Mouse (Mus musculus): ENCODE measurements around the gene Baz1a. TPM values are rescaled to one million over a fixed set of nuclear protein-coding genes. Genes with fewer than 3 reads are reported as not detected.

Baz1a gene
- polyA plus RNA-seq, 1 experiment from 2014 or later = 33.9 TPM

DNA sequence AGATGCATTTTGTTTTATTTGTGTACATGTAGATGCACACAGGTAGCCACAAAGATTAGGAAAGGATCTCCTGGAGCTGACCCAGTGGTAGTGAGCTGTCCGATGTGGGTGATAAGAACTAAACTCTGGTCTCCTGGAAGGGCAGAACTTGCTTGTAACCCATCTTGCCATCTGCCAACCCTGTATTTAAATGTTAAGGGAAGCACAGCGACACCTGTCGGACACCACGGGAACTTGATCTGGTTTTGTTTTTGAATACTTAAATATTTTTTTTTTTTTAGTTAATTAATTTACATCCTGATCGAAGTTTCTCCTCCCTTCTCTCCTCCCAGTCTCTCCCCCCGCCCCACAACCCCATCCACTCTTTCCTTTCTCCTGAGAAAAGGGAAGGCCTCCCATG lies 134.5 kb downstream of the Baz1a start:
- Histone ChIP-seq H3K9ac (replicated peaks) (no peak overlapping the region), H3K4me2 (no peak overlapping the region), H3K36me3 (no peaks in the 10 kb centered on the region), H3K4me1 (replicated peaks) (0 out of 2 replicates have a peak, but pooled peaks cover 11% of the 10 kb centered on the region), H3K27me3 (0 out of 2 replicates have a peak, but pooled peaks cover 4% of the 10 kb centered on the region), H3K9me3 (no peaks in the 10 kb centered on the region), H3K4me3 (replicated peaks) (no peak overlapping the region), H3K27ac (no peak overlapping the region)
- no peak for ATAC-seq (ENCODE audit: insufficient number of reproducible peaks, insufficient read depth, low FRiP score, low TSS enrichment, low read depth)
- 18% methylated on average over 5 of the region's 6 CpGs for WGBS

DNA sequence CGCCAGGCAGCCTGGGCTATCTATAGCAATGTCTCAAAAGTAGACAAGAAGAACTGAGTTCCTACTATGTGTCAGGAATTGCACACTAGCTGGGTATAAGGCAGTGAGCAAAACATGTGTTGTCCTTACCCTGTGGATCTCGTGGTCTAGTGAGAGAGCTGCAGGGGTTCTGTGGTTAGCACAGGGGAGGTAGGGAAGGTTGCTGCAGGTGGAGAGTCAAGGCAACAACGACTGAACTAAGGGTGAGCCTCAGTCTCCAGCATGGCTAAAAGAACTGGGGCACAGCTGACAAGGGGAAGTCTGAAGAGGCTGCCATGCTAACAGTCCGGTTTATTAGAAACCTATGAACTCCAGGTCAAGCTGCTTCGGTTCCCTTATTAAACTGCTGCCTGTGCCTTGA lies 134.9 kb downstream of the Baz1a start:
- no peak for ATAC-seq (ENCODE audit: insufficient number of reproducible peaks, insufficient read depth, low FRiP score, low TSS enrichment, low read depth)

DNA sequence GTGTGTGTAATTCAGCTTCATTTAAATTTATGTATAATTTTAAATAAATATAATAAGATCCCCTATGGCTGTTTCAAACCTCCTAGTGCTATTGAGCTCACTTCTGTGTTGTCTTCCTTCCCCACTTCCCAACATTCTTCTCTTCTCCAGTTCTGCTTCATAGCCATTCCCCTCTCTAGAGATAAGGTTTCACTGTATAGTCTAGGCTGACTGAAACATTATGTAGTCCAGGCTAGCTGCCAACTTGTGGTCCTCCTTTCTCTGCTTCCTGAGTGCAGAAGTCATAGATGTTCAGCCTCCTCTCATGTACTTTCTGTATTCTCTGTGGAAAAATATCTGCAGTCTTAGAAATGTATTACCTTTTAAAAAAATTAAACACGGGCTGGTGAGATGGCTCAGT lies 136.3 kb downstream of the Baz1a start:
- 0 out of 2 replicates have a peak, but pooled peaks cover 11% of the 10 kb centered on the region for H3K4me1 ChIP-seq (replicated peaks)
- H3K9me3 ChIP-seq = no peaks in the 10 kb centered on the region
- WGBS = 88% methylated on average over 1 of the region's 1 CpGs
- H3K27me3 ChIP-seq = 0 out of 2 replicates have a peak, but pooled peaks cover 4% of the 10 kb centered on the region
- no peaks in the 10 kb centered on the region for H3K36me3 ChIP-seq
- no peak overlapping the region for H3K4me3 ChIP-seq (replicated peaks)
- H3K9ac ChIP-seq (replicated peaks) = no peak overlapping the region
- ATAC-seq (ENCODE audit: insufficient number of reproducible peaks, insufficient read depth, low FRiP score, low TSS enrichment, low read depth) = no peak
- no peak overlapping the region for H3K27ac ChIP-seq
- no peak overlapping the region for H3K4me2 ChIP-seq

More for the DNA sequence above, 134.9 kb downstream of the Baz1a start:
- H3K9me3 ChIP-seq = no peaks in the 10 kb centered on the region
- H3K4me3 ChIP-seq (replicated peaks) = no peak overlapping the region
- H3K27me3 ChIP-seq = 0 out of 2 replicates have a peak, but pooled peaks cover 4% of the 10 kb centered on the region
- H3K36me3 ChIP-seq = no peaks in the 10 kb centered on the region
- 67% methylated on average over 5 of the region's 5 CpGs for WGBS
- no peak overlapping the region for H3K4me2 ChIP-seq
- H3K27ac ChIP-seq = no peak overlapping the region
- 0 out of 2 replicates have a peak, but pooled peaks cover 11% of the 10 kb centered on the region for H3K4me1 ChIP-seq (replicated peaks)
- H3K9ac ChIP-seq (replicated peaks) = no peak overlapping the region

DNA sequence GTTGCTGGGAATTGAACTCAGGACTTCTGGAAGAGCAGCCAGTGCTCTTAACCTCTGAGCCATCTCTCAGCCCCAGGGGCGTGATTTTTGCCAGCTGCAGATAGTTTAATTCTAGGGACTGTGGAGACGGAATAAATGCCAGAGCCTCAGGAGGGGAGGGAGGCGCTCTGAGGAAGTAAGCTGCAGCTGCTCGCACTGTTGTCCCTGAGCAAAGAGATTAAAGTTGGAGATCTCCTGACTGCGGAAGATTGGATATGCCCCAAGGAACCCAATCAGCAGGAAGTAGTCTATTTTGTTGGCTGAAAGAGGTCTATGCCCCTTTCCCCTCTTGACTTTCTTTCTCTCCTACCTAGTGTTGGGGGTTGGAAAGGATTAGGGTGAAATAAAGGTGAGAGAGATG lies 137.3 kb downstream of the Baz1a start:
- H3K9ac ChIP-seq (replicated peaks) = no peak overlapping the region
- no peak for ATAC-seq (ENCODE audit: insufficient number of reproducible peaks, insufficient read depth, low FRiP score, low TSS enrichment, low read depth)
- 37% methylated on average over 5 of the region's 5 CpGs for WGBS

DNA sequence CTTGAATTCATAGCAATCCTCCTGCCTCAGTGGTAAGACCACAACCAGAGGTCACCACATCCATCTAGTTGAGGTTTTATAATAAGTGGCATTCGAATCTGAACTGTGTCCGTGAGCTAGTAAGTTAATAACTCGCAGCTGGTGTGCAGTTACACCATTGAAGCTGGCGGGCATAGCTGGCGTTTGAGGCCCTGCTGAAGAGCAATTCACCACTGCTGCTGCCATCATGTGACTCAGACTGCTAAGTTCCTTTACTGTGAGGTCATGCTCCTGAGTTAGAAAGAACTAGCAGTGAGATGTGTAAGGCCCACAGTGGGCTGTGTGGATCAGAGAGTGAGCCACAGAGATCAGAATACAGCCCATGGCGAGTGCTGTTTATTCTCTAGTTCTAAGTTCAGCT lies 139.4 kb downstream of the Baz1a start:
- Histone ChIP-seq H3K4me2 (no peak overlapping the region), H3K4me1 (replicated peaks) (0 out of 2 replicates have a peak, but pooled peaks cover 11% of the 10 kb centered on the region), H3K4me3 (replicated peaks) (no peak overlapping the region), H3K27ac (no peak overlapping the region), H3K27me3 (0 out of 2 replicates have a peak, but pooled peaks cover 4% of the 10 kb centered on the region), H3K9me3 (no peaks in the 10 kb centered on the region), H3K9ac (replicated peaks) (no peak overlapping the region), H3K36me3 (no peaks in the 10 kb centered on the region)
- ATAC-seq (ENCODE audit: insufficient number of reproducible peaks, insufficient read depth, low FRiP score, low TSS enrichment, low read depth) = no peak
- 63% methylated on average over 6 of the region's 6 CpGs for WGBS

More for the DNA sequence above, 137.3 kb downstream of the Baz1a start:
- H3K4me1 ChIP-seq (replicated peaks) = 0 out of 2 replicates have a peak, but pooled peaks cover 11% of the 10 kb centered on the region
- no peak overlapping the region for H3K27ac ChIP-seq
- no peak overlapping the region for H3K4me3 ChIP-seq (replicated peaks)
- H3K9me3 ChIP-seq = no peaks in the 10 kb centered on the region
- no peak overlapping the region for H3K4me2 ChIP-seq
- 0 out of 2 replicates have a peak, but pooled peaks cover 4% of the 10 kb centered on the region for H3K27me3 ChIP-seq
- H3K36me3 ChIP-seq = no peaks in the 10 kb centered on the region

DNA sequence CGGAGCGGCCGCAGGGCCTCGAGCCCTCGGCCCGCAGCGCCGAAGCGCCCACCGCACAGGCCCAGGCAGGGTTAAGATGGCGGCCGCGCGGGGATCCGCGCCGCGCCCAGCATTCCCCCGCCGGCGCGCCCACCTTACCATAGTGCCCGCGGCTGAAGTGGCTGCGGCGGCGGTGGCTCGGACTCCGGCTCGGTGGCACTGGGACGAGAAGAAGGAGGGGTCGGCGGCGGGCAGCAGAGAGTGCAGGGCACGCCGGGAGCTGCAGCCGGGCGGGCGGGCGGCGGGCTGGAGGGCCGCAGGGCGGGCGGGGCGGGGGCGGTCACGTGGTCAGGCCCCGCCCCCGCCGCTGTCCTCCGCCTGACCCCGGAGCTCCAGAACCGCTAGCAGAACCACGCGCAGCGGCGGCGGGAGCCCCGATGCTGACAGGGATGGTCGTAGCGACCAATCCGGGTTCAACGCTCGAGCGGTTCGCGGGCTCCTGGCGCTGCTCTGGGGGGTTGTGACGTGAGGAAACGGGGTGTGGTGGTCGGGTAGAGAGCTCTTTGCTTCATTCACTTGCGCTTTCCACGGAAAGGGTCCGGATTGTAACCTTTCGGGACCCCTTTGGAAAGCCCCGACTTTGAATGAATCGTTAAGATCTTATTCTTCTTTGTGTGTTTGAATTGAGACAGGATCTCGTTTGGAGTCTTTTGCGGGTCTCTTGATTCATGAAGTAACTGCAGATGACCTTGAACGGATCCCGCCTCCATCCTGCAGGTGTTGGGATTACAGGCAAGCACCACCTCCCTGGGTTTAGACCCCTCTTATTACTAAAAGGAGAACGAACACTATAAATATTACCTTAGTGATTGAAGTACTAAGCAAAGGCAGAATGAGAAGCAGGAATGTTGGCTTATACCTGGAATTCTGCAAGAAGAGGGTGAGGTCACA lies 151.3 kb downstream of the Baz1a start, which contains the start of gene Cfl2:
Gene Cfl2 (minus strand): TSS at position 272 of the 930 bp plus-strand sequence.
- Histone ChIP-seq H3K36me3 (peaks cover 17% of the 10 kb centered on the region), H3K4me1 (replicated peaks) (peaks cover 14% of the 10 kb centered on the region), H3K27me3 (no peaks in the 10 kb centered on the region), H3K4me3 (replicated peaks) (peak within 1 kb of the TSS; percentile 96), H3K9me3 (no peaks in the 10 kb centered on the region), H3K27ac (peak within 1 kb of the TSS; percentile 98), H3K4me2 (peak within 1 kb of the TSS; percentile 68), H3K9ac (replicated peaks) (peak within 1 kb of the TSS; percentile 98)
- peak; percentile 87 for ATAC-seq (ENCODE audit: insufficient number of reproducible peaks, insufficient read depth, low FRiP score, low TSS enrichment, low read depth)
- under 1% methylated on average over 70 of the region's 82 CpGs for WGBS

DNA sequence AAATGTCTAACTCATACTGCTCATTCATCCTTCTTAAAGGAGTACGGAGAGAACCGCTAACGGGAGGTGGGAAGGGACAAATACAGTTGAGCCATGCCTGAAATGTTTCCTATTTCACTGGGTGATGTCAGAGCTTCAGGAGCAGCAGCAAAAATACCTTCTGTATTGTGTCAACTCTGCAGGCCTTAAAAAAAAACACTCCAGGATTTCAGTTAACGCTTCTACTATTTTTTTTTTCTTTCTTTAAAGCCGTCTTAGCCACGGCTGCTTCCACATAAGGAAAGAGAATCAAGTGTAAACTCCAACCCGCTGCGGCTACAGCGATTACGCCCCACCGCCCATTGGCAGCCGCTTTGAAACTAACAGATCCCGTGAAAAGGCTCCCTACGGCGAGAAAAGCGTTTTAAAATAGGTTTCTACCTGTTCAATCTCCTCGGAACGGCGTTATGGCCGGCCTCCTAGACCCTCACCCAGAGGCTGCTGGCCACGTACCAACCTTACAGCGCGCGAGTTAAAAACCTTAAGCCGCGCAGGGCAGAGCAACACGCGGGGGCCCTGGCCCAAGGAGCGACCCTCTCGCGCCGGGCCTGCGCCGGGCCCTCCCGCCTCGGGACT lies 152.1 kb downstream of the Baz1a start:
- peaks cover 24% of the 10 kb centered on the region for H3K36me3 ChIP-seq
- WGBS = under 1% methylated on average over 33 of the region's 36 CpGs
- H3K4me2 ChIP-seq = peak overlapping the region; percentile 68
- peak overlapping the region; percentile 96 for H3K4me3 ChIP-seq (replicated peaks)
- peak overlapping the region; percentile 98 for H3K27ac ChIP-seq
- H3K9me3 ChIP-seq = no peaks in the 10 kb centered on the region
- H3K9ac ChIP-seq (replicated peaks) = peak overlapping the region; percentile 98
- peaks cover 14% of the 10 kb centered on the region for H3K4me1 ChIP-seq (replicated peaks)
- no peak for ATAC-seq (ENCODE audit: insufficient number of reproducible peaks, insufficient read depth, low FRiP score, low TSS enrichment, low read depth)
- no peaks in the 10 kb centered on the region for H3K27me3 ChIP-seq

DNA sequence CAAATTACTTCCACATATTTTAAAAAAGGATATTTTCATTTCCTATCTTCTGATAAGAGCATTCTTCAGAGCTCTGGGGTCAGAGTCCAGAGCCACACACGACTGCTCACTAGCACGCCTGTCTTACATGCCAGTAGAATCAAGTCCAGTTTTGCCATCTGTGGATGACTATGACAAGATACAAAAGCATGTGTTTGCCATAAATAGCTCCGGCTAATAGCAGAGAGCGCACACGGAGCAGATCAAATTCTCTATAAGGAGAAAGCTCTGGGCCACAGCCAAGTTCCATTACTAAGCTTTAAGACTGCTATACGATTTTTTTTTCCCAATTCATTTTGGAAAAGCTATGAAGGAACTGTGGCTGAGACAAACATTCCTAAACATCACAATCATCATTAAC lies 154.6 kb downstream of the Baz1a start:
- Histone ChIP-seq H3K36me3 (peaks cover 40% of the 10 kb centered on the region), H3K27ac (no peak overlapping the region), H3K9ac (replicated peaks) (no peak overlapping the region), H3K4me2 (no peak overlapping the region), H3K4me1 (replicated peaks) (peaks cover 14% of the 10 kb centered on the region), H3K9me3 (no peaks in the 10 kb centered on the region), H3K4me3 (replicated peaks) (no peak overlapping the region), H3K27me3 (no peaks in the 10 kb centered on the region)
- 72% methylated on average over 6 of the region's 6 CpGs for WGBS
- ATAC-seq (ENCODE audit: insufficient number of reproducible peaks, insufficient read depth, low FRiP score, low TSS enrichment, low read depth) = no peak

DNA sequence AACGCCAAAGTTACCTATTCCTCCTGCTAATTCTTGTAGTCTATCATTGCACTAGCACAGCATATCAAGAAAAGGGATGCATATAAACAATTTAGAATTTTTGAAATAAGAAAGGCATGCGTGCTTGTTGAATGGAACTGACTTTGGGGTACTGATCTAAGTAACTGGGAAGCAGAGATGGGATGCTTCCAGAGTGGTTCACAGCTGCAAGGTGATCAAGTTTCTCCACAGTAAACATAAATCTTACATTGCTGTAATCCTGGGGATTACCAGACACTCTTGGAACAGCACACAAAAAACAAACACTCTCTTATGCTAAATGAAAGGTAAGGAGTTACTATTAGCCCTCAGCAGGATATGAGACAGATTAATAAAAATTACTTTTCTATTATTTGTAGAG lies 163.6 kb downstream of the Baz1a start:
- Histone ChIP-seq H3K9me3 (no peaks in the 10 kb centered on the region), H3K27ac (no peak overlapping the region), H3K4me2 (no peak overlapping the region), H3K36me3 (peaks cover 9% of the 10 kb centered on the region; the same call in 1 of the 2 replicates), H3K9ac (replicated peaks) (no peak overlapping the region), H3K4me3 (replicated peaks) (no peak overlapping the region), H3K27me3 (no peaks in the 10 kb centered on the region), H3K4me1 (replicated peaks) (no peaks in the 10 kb centered on the region)
- ATAC-seq (ENCODE audit: insufficient number of reproducible peaks, insufficient read depth, low FRiP score, low TSS enrichment, low read depth) = no peak
- 87% methylated on average over 2 of the region's 2 CpGs for WGBS

DNA sequence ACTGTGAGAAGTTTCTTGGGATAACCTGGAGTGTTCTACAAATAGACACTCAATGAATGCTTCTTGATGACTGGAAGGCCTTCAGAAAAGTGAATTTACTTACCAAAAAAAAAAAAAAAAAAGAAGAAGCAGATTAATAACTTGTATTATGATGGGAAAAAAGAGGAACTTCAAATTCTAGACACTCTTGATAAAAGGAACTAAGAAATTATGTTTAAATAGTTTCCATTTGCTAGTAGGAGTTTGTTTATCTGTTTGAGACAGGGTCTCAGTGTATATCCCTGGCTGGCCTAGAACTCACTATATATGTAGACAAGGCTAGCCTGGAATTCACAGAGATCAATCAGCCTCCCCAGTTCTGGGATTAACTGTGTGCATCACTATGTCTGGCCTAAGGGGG lies 169.7 kb downstream of the Baz1a start:
- H3K36me3 ChIP-seq = no peaks in the 10 kb centered on the region
- ATAC-seq (ENCODE audit: insufficient number of reproducible peaks, insufficient read depth, low FRiP score, low TSS enrichment, low read depth) = no peak
- H3K9ac ChIP-seq (replicated peaks) = no peak overlapping the region
- H3K4me3 ChIP-seq (replicated peaks) = no peak overlapping the region
- no peaks in the 10 kb centered on the region for H3K4me1 ChIP-seq (replicated peaks)
- no peak overlapping the region for H3K27ac ChIP-seq
- no peaks in the 10 kb centered on the region for H3K9me3 ChIP-seq
- no peak overlapping the region for H3K4me2 ChIP-seq
- H3K27me3 ChIP-seq = no peaks in the 10 kb centered on the region
